Mouse (Mus musculus) thymus, adult 2 months (tissue): ENCODE results near the gene Calhm4. TPM values are rescaled to one million over a fixed set of nuclear protein-coding genes. Genes with fewer than 3 reads are reported as not detected.

Source experiments
- DNase-seq: peaks from one replicate; pipeline ENCODE4 v3.0.0; 2021
- H3K27ac ChIP-seq: fragments of 200-500 bp; 2 replicates; pipeline ENCODE4 v1.5.1; 2012; ENCODE audit warnings: low read length, control low read depth; ENCODE audit not compliant: control insufficient read depth, insufficient read depth
- H3K27me3 ChIP-seq: fragments of 200-500 bp; 2 replicates; pipeline ENCODE4 v1.6.1; 2012; ENCODE audit warnings: mild to moderate bottlenecking, low read length, moderate library complexity, mixed read lengths; ENCODE audit not compliant: control insufficient read depth, insufficient read depth
- H3K36me3 ChIP-seq: fragments of 200-500 bp; 2 replicates; pipeline ENCODE4 v1.6.1; 2012; ENCODE audit warnings: mild to moderate bottlenecking, low read length, moderate library complexity; ENCODE audit not compliant: control insufficient read depth, insufficient read depth
- H3K4me1 ChIP-seq: fragments of 200-500 bp; replicated peaks from 2 replicates; pipeline ENCODE4 v1.6.1; 2012; ENCODE audit warnings: low read length; ENCODE audit not compliant: control insufficient read depth, insufficient read depth
- H3K4me3 ChIP-seq: fragments of 200-500 bp; 2 replicates; pipeline ENCODE4 v1.5.1; 2012; ENCODE audit warnings: mild to moderate bottlenecking, low read length, control low read depth, moderate library complexity; ENCODE audit not compliant: control insufficient read depth, insufficient read depth
- CTCF ChIP-seq: fragments of 200-500 bp; IDR thresholded peaks from 2 replicates; pipeline ENCODE4 v1.5.1; 2012; ENCODE audit warnings: mild to moderate bottlenecking, control low read depth, low read length, moderate library complexity, borderline replicate concordance; ENCODE audit not compliant: control insufficient read depth, poor library complexity, insufficient read depth; ENCODE audit errors: extremely low read depth
- POLR2A ChIP-seq: fragments of 200-500 bp; IDR thresholded peaks from 2 replicates; pipeline ENCODE4 v1.6.1; 2012; ENCODE audit warnings: mild to moderate bottlenecking, low read length, control low read depth, moderate library complexity; ENCODE audit not compliant: control insufficient read depth, poor library complexity, insufficient read depth; ENCODE audit errors: extremely low read depth
- WGBS: fragments of 180-500 bp; shearing (Covaris S2); methylation state at CpG from one replicate; pipeline ENCODE4 v1.1.7; 2018; 5-methylcytosine and 5-hydroxymethylcytosine counted together
- polyA plus RNA-seq: library from polyadenylated mRNA; depleted of rRNA; stranded (reverse); fragments of >200 nt; gene quantifications from 2 replicates; pipeline ENCODE4 v1.2.3, GENCODE M21; 2012; rRNA removed

Gene Calhm4
- 0.03 TPM in 1 of 2 replicates, not detected in the other for polyA plus RNA-seq

DNA sequence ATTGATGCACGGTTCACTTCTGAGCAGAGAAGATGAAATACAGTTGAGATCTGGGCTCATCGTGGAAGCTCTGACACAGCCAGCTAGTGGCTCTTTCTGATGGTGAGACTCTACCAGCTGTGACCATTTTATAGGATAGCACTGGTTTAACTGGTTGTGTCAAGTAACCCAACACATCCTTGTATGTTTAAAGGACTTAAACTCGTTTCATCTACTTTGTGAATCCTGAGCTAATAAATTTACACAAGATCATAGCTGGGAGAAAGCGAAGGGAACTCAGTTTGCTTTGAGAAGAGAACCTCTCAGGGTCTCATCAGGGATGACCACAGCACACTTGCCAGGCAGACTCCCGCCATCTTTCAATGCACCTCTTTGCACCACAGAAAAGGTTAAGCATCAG is at the start of gene Calhm4:
Calhm4 (minus strand) TSS at position 101 of the 400 bp plus-strand sequence.
- Histone ChIP-seq H3K4me1 (no peaks in the 10 kb centered on the region), H3K27me3 (no peaks in the 10 kb centered on the region), H3K27ac (no peak within 1 kb of the TSS), H3K36me3 (no peaks in the 10 kb centered on the region), H3K4me3 (no peak within 1 kb of the TSS)
- TF ChIP-seq POLR2A, result no peak
- TF ChIP-seq CTCF, result no peak
- 94% methylated on average over 5 of the region's 5 CpGs for WGBS
- DNase-seq, result no peak

DNA sequence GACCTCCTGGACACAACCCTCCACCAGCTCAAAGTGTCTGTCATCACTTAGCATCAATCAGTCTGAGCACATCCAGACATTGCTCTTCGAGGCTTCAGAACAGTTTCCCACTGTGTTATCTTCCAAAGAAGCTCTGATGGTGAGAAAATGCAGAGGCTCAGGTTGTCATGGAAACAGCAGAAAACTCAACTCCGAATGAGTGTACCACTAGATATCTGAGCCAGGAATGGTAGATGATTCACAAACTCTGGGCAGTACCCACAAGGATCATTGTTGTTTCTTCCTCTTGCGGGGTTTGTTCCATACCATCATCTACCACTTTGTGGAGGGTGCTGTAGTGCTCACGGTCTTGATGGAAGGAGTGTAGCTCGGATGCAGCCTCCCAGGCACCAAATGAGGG is 47.8 kb upstream of the Calhm4 start:
- WGBS, result 92% methylated on average over 5 of the region's 5 CpGs
- H3K4me1 ChIP-seq, result peaks cover 3% of the 10 kb centered on the region; the same call in 1 of the 2 replicates
- no peak overlapping the region for H3K4me3 ChIP-seq
- no peak for TF ChIP-seq CTCF
- TF ChIP-seq POLR2A, result no peak
- H3K36me3 ChIP-seq, result no peaks in the 10 kb centered on the region
- no peak for DNase-seq
- no peaks in the 10 kb centered on the region for H3K27me3 ChIP-seq
- no peak overlapping the region for H3K27ac ChIP-seq

DNA sequence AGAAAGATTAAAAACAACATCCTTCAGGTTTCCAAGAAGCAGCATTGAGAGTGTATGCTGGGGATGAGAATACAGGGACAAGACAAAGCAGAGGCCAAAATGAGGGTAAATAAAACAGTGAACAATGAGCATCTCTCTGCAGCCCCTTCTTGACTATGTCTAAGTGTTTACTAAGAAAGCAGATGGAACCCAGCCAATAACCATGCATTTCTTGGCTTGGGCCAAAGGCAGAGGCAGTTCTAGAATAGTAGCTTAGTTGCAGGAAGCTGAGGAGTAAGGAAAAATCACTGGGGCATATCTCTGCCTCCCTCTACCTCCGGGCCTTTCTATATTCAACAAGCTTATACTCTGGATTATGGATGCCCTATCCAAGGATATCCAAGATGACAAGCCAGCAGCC is 46.4 kb upstream of the Calhm4 start:
- no peak overlapping the region for H3K27ac ChIP-seq
- TF ChIP-seq POLR2A (no peak), CTCF (no peak)
- H3K4me3 ChIP-seq, result no peak overlapping the region
- 93% methylated on average over 1 of the region's 1 CpGs for WGBS
- no peaks in the 10 kb centered on the region for H3K27me3 ChIP-seq
- no peak for DNase-seq
- H3K4me1 ChIP-seq, result no peaks in the 10 kb centered on the region
- no peaks in the 10 kb centered on the region for H3K36me3 ChIP-seq

DNA sequence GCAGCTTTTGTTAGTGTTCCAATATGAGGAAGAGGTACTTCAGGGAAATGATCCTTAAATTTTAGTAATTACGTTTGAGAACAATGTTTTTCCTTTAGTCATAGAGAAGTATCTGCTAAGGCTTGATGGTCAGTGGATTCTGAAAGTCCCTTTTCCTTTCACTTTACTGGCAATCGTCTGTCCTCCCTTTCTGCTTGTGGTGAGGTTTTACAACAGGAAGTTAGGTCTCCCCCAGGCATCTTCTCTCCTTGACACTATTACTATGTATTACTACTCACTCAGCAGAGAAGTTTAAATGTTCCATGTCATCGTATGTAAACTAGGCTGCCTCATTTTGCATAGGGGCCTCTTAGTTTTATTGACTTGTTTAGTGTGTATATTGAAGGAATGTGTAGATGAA is 45.4 kb upstream of the Calhm4 start:
- Histone ChIP-seq H3K27me3 (no peaks in the 10 kb centered on the region), H3K27ac (no peak overlapping the region), H3K4me3 (no peak overlapping the region), H3K4me1 (no peaks in the 10 kb centered on the region), H3K36me3 (no peaks in the 10 kb centered on the region)
- WGBS, result 8% methylated on average over 3 of the region's 3 CpGs
- no peak for TF ChIP-seq POLR2A
- no peak for DNase-seq

DNA sequence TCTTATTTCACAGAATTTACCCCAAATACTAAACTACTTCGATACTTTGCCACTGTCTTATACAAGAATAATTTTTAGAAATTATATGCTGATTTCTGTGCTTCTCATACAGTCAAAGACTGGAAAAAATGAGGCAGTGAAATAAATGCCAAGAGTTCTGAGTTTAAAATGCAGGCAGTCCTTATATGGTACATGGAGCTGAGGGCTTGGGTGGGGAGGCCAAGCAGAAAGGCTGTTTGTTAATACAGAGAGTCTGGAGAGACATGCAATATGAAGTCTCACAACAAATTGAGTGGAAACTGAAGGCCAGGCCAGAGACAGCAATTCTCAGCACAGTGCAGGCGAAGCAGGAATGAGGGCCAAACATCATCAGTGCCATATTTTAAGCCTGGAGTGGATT is 44.4 kb upstream of the Calhm4 start:
- no peaks in the 10 kb centered on the region for H3K36me3 ChIP-seq
- 98% methylated on average over 2 of the region's 2 CpGs for WGBS
- no peak for TF ChIP-seq CTCF
- TF ChIP-seq POLR2A, result no peak

DNA sequence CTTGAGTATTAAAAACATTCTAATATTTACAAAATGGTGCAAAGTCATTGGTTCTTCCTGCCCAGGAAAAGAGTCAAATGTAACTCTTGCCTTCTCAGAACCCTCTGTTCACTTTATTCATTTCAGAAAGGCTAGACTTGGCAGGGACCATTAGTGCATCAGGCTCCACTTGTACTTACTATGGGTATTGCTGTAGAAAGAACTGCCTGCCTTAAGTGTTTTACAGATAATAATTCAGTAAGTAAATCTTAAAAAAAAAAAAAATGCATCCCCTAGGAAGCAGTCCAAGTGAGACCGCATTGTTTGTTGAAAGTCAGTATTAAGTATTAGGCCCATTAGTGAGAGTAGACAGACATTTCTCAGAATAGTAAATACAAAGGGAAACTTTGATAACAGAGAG is 42.4 kb upstream of the Calhm4 start:
- no peak overlapping the region for H3K4me3 ChIP-seq
- H3K27ac ChIP-seq, result no peak overlapping the region
- H3K27me3 ChIP-seq, result no peaks in the 10 kb centered on the region
- no peaks in the 10 kb centered on the region for H3K4me1 ChIP-seq
- no peak for DNase-seq
- TF ChIP-seq POLR2A (no peak), CTCF (no peak)
- 95% methylated on average over 1 of the region's 1 CpGs for WGBS
- H3K36me3 ChIP-seq, result no peaks in the 10 kb centered on the region

More for the DNA sequence above, 44.4 kb upstream of the Calhm4 start:
- no peaks in the 10 kb centered on the region for H3K27me3 ChIP-seq
- H3K4me3 ChIP-seq, result no peak overlapping the region
- no peak overlapping the region for H3K27ac ChIP-seq
- no peak for DNase-seq
- H3K4me1 ChIP-seq, result no peaks in the 10 kb centered on the region

DNA sequence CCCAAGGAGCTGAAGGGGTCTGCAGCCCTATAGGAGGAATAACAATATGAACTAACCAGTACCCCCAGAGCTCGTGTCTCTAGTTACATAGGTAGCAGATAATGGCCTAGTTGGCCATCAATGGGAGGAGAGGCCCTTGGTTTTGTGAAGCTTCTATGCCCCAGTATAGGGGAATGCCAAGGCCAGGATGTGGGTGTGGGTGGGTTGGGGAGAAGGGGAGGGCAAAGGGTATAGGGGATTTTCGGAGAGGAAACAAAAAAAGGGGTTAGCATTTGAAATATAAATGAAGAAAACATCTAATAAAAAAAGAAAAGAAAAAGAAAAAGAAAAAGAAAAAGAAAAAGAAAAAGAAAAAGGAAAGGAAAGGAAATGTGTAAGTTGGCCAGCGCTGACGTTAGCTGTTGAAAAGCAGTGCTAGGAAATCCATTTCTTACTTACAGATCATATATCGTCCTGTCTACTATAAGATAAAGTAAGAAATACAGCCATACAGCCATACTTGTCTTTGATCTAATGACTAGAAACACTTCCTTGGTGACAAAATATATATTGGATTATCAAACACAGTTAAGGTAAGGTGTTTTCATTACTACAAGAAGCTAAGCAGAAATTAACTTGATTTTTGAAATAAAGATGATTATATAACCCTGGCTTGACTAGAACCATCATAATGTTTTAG is 30.6 kb upstream of the Calhm4 start:
- no peaks in the 10 kb centered on the region for H3K4me1 ChIP-seq
- DNase-seq, result no peak
- H3K4me3 ChIP-seq, result no peak overlapping the region
- no peak for TF ChIP-seq CTCF
- TF ChIP-seq POLR2A, result no peak
- no peaks in the 10 kb centered on the region for H3K27me3 ChIP-seq
- WGBS, result 89% methylated on average over 5 of the region's 5 CpGs
- H3K36me3 ChIP-seq, result no peaks in the 10 kb centered on the region
- H3K27ac ChIP-seq, result no peak overlapping the region
